Mouse (Mus musculus) kidney, postnatal 4 days (tissue): ENCODE measurements around the gene Cnp.
A peak's percentile ranks its signal among the peaks of the same experiment; 100 is the strongest.
"Not testable (repeated sequence)": the region's sequence is repeated elsewhere in the genome, so short reads cannot be mapped to it uniquely, and the experiment has no call there.

Experiments
- DNase-seq, 2 experiments: peaks; one replicate each; pipeline ENCODE4 v3.0.0; 2021; ENCODE audit warnings: mixed read lengths in 2 of 2

The Cnp gene

GRCm38 (mm10) chr11:100592346-100593046 lies 17.8 kb downstream of the Cnp start:
- DNase-seq = no peak

- DNase-seq = no peak
Observed at GRCm38 (mm10) chr11:100594608-100595007, 19.9 kb downstream of the Cnp start.

- no peak for DNase-seq
Observed at GRCm38 (mm10) chr11:100595533-100595932, 20.8 kb downstream of the Cnp start.

GRCm38 (mm10) chr11:100598074-100598473 lies 23.4 kb downstream of the Cnp start:
- DNase-seq = no peak

- DNase-seq = no peak
Observed at GRCm38 (mm10) chr11:100601372-100601771, 26.7 kb downstream of the Cnp start.

- no peak for DNase-seq
Observed at GRCm38 (mm10) chr11:100603155-100603554, 28.5 kb downstream of the Cnp start.

- no peak for DNase-seq
Observed at GRCm38 (mm10) chr11:100603813-100604212, 29.1 kb downstream of the Cnp start.

GRCm38 (mm10) chr11:100604321-100605005 lies 29.8 kb downstream of the Cnp start:
- DNase-seq = no peak

- no peak for DNase-seq
Observed at GRCm38 (mm10) chr11:100605451-100605850, 30.7 kb downstream of the Cnp start.

- no peak for DNase-seq
Observed at GRCm38 (mm10) chr11:100607121-100607520, 32.4 kb downstream of the Cnp start.

- DNase-seq = no peak
Observed at GRCm38 (mm10) chr11:100608796-100609195, 34.1 kb downstream of the Cnp start.

- no peak for DNase-seq
Observed at GRCm38 (mm10) chr11:100609355-100609996, 34.8 kb downstream of the Cnp start.

GRCm38 (mm10) chr11:100609997-100610680 lies 35.4 kb downstream of the Cnp start:
- peak in 1 of 2 experiments; percentile 15 for DNase-seq

- DNase-seq = no peak
Observed at GRCm38 (mm10) chr11:100611627-100612026, 36.9 kb downstream of the Cnp start.

- no peak for DNase-seq
Observed at GRCm38 (mm10) chr11:100613241-100613640, 38.5 kb downstream of the Cnp start.

- DNase-seq = no peak
Observed at GRCm38 (mm10) chr11:100616332-100616731, 41.6 kb downstream of the Cnp start.

GRCm38 (mm10) chr11:100616836-100617235 lies 42.1 kb downstream of the Cnp start:
- not testable (repeated sequence) for DNase-seq

- no peak for DNase-seq
Observed at GRCm38 (mm10) chr11:100617480-100617879, 42.8 kb downstream of the Cnp start.

- peak; percentile 81 to 89 for DNase-seq
Observed at GRCm38 (mm10) chr11:100618761-100619484, 44.2 kb downstream of the Cnp start, which contains the start of gene Nkiras2. Gene Nkiras2 (plus strand): TSS chr11:100619244.

GRCm38 (mm10) chr11:100619485-100619975 lies 44.8 kb downstream of the Cnp start:
- peak; percentile 96 to 98 for DNase-seq

GRCm38 (mm10) chr11:100619982-100620381 lies 45.3 kb downstream of the Cnp start, which contains the start of gene Dnajc7:
Gene Dnajc7 (minus strand): TSS chr11:100620168.
- DNase-seq = no peak

- peak; percentile 97 for DNase-seq
Observed at GRCm38 (mm10) chr11:100622714-100623113, 48.0 kb downstream of the Cnp start.
